Mouse (Mus musculus): ENCODE results near the gene Cwc27. TPM values are rescaled to one million over a fixed set of nuclear protein-coding genes. Genes with fewer than 3 reads are reported as not detected.

Gene Cwc27
- total RNA-seq, 1 experiment, result 29.5 TPM

DNA sequence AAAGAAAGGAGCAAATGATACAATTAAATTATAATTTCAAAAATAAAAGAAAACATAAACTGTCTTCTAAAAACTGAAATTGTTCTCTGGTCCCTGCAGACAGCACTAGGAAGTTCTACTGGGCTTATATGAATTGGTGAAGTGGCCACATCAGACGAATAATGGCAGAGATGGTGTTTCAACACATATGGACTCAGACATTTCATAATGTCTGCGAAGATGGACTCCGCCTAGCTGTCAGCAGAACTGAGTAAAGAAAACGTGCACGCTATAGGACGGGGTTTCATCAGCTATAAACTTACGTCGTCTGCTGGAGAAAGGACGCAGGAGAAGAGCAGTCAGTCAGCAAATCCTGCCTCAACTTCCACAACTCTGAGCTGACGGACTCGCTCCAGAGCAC lies 187.3 kb downstream of the Cwc27 start:
- TF ChIP-seq HCFC1 (IDR thresholded peaks at IDR 0.05; ENCODE audit: borderline replicate concordance, insufficient read depth, low read length) (no peak), ZNF384 (IDR thresholded peaks at IDR 0.05; ENCODE audit: low read depth, low read length) (no peak), ZC3H11A (IDR thresholded peaks at IDR 0.05; ENCODE audit: borderline replicate concordance, low read depth, low read length) (no peak), CHD2 (IDR thresholded peaks at IDR 0.05; ENCODE audit: low read depth, low read length) (no peak), MAFK (IDR thresholded peaks at IDR 0.05; ENCODE audit: insufficient read depth, low read depth, low read length) (no peak)
- Histone ChIP-seq H3K36me3 (ENCODE audit: control insufficient read depth, insufficient read depth, low read length, poor library complexity, severe bottlenecking) (peaks cover 2% of the 10 kb centered on the region; the same call in 1 of the 2 replicates), H3K27ac (ENCODE audit: insufficient read depth, low read depth, low read length, poor library complexity, severe bottlenecking) (no peak overlapping the region), H3K9me3 (ENCODE audit: control insufficient read depth, insufficient read depth, low read depth, low read length) (no peaks in the 10 kb centered on the region), H3K4me3 (ENCODE audit: insufficient read depth in 1 of 2, low read depth in 1 of 2, low read length in 2 of 2, poor library complexity in 1 of 2, severe bottlenecking in 1 of 2) (no peak overlapping the region), H3K9ac (ENCODE audit: insufficient read depth, low read depth, low read length, poor library complexity, severe bottlenecking) (no peak overlapping the region), H3K4me1 (ENCODE audit: control insufficient read depth in 2 of 2, insufficient read depth in 2 of 2, low read length in 2 of 2, poor library complexity in 1 of 2) (no peaks in the 10 kb centered on the region)
- no peak for DNase-seq (ENCODE audit: low read depth, low spot score)
- in situ Hi-C loops (cut with MboI; ENCODE audit: low sequenced_read_pairs in 2 of 2, unreplicated experiment in 2 of 2), result no loop called here

DNA sequence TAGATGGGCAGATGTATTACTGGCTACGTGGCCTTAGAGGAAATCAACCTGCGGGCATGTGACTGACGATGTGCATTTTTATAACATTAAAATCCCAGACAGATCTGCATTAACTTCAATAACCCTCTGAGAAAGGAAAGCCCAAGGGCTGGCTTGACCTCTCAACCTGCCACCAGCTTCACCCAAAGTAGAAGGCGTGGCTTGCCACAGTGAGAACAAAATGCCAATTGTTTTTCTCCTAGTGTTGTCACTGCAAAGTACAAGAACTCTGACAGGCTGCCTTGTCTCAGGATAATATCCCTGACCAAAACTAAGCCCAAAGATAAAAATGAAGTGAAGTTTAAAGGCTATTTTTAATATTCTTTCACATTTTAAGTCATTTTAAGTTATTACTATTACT lies 188.9 kb downstream of the Cwc27 start:
- TF ChIP-seq HCFC1 (IDR thresholded peaks at IDR 0.05; ENCODE audit: borderline replicate concordance, insufficient read depth, low read length) (no peak), MAFK (IDR thresholded peaks at IDR 0.05; ENCODE audit: insufficient read depth, low read depth, low read length) (no peak), ZNF384 (IDR thresholded peaks at IDR 0.05; ENCODE audit: low read depth, low read length) (no peak)
- Histone ChIP-seq H3K9me3 (ENCODE audit: control insufficient read depth, insufficient read depth, low read depth, low read length) (no peaks in the 10 kb centered on the region), H3K9ac (ENCODE audit: insufficient read depth, low read depth, low read length, poor library complexity, severe bottlenecking) (no peak overlapping the region), H3K36me3 (ENCODE audit: control insufficient read depth, insufficient read depth, low read length, poor library complexity, severe bottlenecking) (peaks cover 2% of the 10 kb centered on the region; the same call in 1 of the 2 replicates), H3K27ac (ENCODE audit: insufficient read depth, low read depth, low read length, poor library complexity, severe bottlenecking) (no peak overlapping the region), H3K4me3 (ENCODE audit: insufficient read depth in 1 of 2, low read depth in 1 of 2, low read length in 2 of 2, poor library complexity in 1 of 2, severe bottlenecking in 1 of 2) (no peak overlapping the region), H3K4me1 (ENCODE audit: control insufficient read depth in 2 of 2, insufficient read depth in 2 of 2, low read length in 2 of 2, poor library complexity in 1 of 2) (no peaks in the 10 kb centered on the region)
- in situ Hi-C loops (cut with MboI; ENCODE audit: low sequenced_read_pairs in 2 of 2, unreplicated experiment in 2 of 2), result no loop called here
- no peak for DNase-seq (ENCODE audit: low read depth, low spot score)

DNA sequence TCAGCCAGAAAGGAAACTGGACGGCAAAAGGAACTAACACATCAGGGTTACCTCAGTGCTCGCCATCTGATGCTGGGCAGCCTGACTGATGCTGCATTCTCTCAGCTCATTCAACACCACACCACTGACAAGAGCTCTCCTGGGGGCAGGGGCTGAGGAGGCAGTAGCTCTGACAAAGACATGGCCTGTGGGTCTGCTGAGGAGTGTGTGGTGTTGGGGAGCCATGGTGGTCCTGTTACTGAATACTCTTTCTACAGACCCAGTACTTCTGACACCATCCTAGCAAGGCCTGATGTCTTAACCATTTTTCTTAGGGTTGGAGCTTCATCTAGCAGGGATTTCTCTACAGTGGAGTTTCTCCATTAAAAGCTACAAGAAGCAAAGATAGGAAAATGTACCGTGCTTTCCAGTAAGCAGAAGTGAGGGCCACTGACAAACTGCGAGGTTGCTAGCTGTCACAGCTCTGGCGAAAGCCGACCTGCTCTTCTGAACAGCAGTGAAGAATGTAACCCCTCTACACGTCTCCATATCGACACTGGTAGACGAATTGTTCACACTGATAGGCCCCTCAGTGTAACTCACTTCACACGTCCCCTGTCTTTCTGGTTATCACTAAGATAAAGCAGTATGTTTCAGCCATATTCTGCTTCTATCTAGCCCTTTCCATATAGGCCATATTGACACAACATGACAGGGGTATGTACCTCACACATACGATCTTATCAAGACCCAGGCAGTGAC lies 189.6 kb downstream of the Cwc27 start:
- Histone ChIP-seq H3K36me3 (ENCODE audit: control insufficient read depth, insufficient read depth, low read length, poor library complexity, severe bottlenecking) (peaks cover 2% of the 10 kb centered on the region; the same call in 1 of the 2 replicates), H3K27ac (ENCODE audit: insufficient read depth, low read depth, low read length, poor library complexity, severe bottlenecking) (no peak overlapping the region), H3K9ac (ENCODE audit: insufficient read depth, low read depth, low read length, poor library complexity, severe bottlenecking) (no peak overlapping the region), H3K4me3 (ENCODE audit: insufficient read depth in 1 of 2, low read depth in 1 of 2, low read length in 2 of 2, poor library complexity in 1 of 2, severe bottlenecking in 1 of 2) (no peak overlapping the region), H3K4me1 (ENCODE audit: control insufficient read depth in 2 of 2, insufficient read depth in 2 of 2, low read length in 2 of 2, poor library complexity in 1 of 2) (no peaks in the 10 kb centered on the region), H3K9me3 (ENCODE audit: control insufficient read depth, insufficient read depth, low read depth, low read length) (no peaks in the 10 kb centered on the region)
- in situ Hi-C loops (cut with MboI; ENCODE audit: low sequenced_read_pairs in 2 of 2, unreplicated experiment in 2 of 2), result no loop called here
- TF ChIP-seq CHD2 (IDR thresholded peaks at IDR 0.05; ENCODE audit: low read depth, low read length), result no peak
- TF ChIP-seq MAFK (IDR thresholded peaks at IDR 0.05; ENCODE audit: insufficient read depth, low read depth, low read length), result no peak
- TF ChIP-seq HCFC1 (IDR thresholded peaks at IDR 0.05; ENCODE audit: borderline replicate concordance, insufficient read depth, low read length), result no peak
- no peak for TF ChIP-seq ZNF384 (IDR thresholded peaks at IDR 0.05; ENCODE audit: low read depth, low read length)
- TF ChIP-seq ZC3H11A (IDR thresholded peaks at IDR 0.05; ENCODE audit: borderline replicate concordance, low read depth, low read length), result no peak
- DNase-seq (ENCODE audit: low read depth, low spot score), result no peak

DNA sequence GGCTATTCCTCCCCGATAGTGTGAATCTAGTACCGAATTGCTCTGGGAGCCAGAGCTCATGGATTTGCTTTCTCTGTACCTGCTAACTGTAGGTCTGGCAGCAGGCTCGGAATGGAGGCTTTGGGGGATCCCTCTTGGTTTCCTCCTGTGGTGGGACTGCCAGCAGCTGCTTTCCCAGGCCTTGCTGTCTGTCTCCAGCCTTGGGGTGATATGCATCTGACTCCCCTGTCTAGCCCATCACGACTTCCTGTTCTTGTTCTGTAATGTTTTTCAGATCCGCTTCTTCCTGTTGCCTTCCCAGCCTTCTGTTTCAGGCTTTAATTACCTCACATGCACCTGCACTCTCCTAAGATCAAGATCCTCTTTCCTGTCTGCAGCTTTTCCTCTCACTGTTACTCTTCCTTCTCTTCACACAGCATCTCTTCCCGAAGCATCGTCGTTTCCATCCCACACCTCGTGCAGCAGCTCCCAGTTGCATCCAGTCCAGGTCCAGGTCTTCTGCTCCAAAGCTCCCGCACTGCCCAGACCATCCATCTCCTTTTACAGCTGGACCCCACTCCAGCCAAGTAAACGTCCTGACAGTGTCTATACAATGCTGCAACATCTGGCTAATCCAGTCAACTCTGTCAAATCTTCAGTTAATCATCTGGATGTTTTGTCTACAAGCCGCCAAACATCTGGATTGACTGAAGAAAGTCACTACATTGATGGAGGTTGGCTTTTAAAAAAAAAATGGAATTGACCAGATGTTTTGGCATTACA lies 193.6 kb downstream of the Cwc27 start:
- no peak for DNase-seq (ENCODE audit: low read depth, low spot score)
- Histone ChIP-seq H3K27ac (ENCODE audit: insufficient read depth, low read depth, low read length, poor library complexity, severe bottlenecking) (no peak overlapping the region), H3K4me1 (ENCODE audit: control insufficient read depth in 2 of 2, insufficient read depth in 2 of 2, low read length in 2 of 2, poor library complexity in 1 of 2) (no peaks in the 10 kb centered on the region), H3K36me3 (ENCODE audit: control insufficient read depth, insufficient read depth, low read length, poor library complexity, severe bottlenecking) (no peaks in the 10 kb centered on the region), H3K9ac (ENCODE audit: insufficient read depth, low read depth, low read length, poor library complexity, severe bottlenecking) (no peak overlapping the region), H3K9me3 (ENCODE audit: control insufficient read depth, insufficient read depth, low read depth, low read length) (no peaks in the 10 kb centered on the region), H3K4me3 (ENCODE audit: insufficient read depth in 1 of 2, low read depth in 1 of 2, low read length in 2 of 2, poor library complexity in 1 of 2, severe bottlenecking in 1 of 2) (no peak overlapping the region)
- in situ Hi-C loops (cut with MboI; ENCODE audit: low sequenced_read_pairs in 2 of 2, unreplicated experiment in 2 of 2), result no loop called here
- TF ChIP-seq CHD2 (IDR thresholded peaks at IDR 0.05; ENCODE audit: low read depth, low read length), result no peak
- no peak for TF ChIP-seq ZC3H11A (IDR thresholded peaks at IDR 0.05; ENCODE audit: borderline replicate concordance, low read depth, low read length)
- no peak for TF ChIP-seq ZNF384 (IDR thresholded peaks at IDR 0.05; ENCODE audit: low read depth, low read length)
- TF ChIP-seq HCFC1 (IDR thresholded peaks at IDR 0.05; ENCODE audit: borderline replicate concordance, insufficient read depth, low read length), result no peak
- no peak for TF ChIP-seq MAFK (IDR thresholded peaks at IDR 0.05; ENCODE audit: insufficient read depth, low read depth, low read length)

Measured in ES-E14 (cell line).